In the genomic region with DNA sequence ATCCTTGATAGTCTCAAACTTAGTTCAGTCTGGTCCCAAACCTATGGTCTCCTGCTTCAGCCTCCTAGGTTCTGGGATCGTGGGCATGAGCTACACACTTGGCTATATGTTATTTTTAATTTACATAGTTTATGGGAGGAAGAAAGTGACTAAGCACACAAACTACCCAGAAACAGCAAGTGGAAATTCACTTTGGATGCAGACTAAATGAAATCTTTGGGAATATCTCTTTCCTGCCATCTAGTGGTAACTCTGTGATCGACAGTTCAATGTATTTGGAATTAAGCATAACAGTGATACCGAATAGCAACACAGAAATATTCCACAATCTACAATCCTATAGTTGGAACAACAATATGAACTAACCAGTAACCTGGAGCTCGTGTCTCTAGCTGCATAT, we compare ENCODE assay signal across 8 mouse cellular contexts. TPM values are rescaled to one million over a fixed set of nuclear protein-coding genes. Genes with fewer than 3 reads are reported as not detected.
DNase-seq lines count a peak whose midpoint lies in the region.

No protein-coding gene starts in this region.

- peak; percentile 53 for DNase-seq in kidney, adult 9 months
- no peak for DNase-seq in kidney, adult 18-20 months
- DNase-seq in ES-CJ7 (ENCODE audit: low read depth, low spot score): peak; percentile 36
- peak; percentile 3 for DNase-seq in c-Kit-positive CD71-positive TER-119-negative erythroid progenitor cells, embryonic 14.5 days (ENCODE audit: low read depth)
- peak; percentile 47 for DNase-seq in hindlimb bud, embryonic 11.5 days (ENCODE audit: extremely low spot score, low read depth, low spot score)
- DNase-seq in spleen, postnatal 10 days (ENCODE audit: low spot score in 2 of 2): no peak
- no peak for DNase-seq in gastrocnemius, postnatal 25 days
- no peak for DNase-seq in adrenal gland, adult 8-10 months

RNA-seq across cellular contexts. Expression of a gene that starts 34.6 kb away (rescaled TPM):
- total RNA-seq in gastrocnemius, postnatal 25 days (2021): under 1 TPM; 0.08 to 0.23 TPM
- total RNA-seq in adrenal gland, adult 8-10 months (2022): 10 to 100 TPM in 1 of 4 experiments, 1 to 10 TPM in 3; 6.1 to 15.3 (median 8.9) TPM

Comparison
In these comparisons a context has a peak if more than half of its experiments do, and no peak if none do; other contexts are left out.
1. DNase-seq: peak in kidney, adult 9 months (single experiment), ES-CJ7 (single experiment), c-Kit-positive CD71-positive TER-119-negative erythroid progenitor cells, embryonic 14.5 days (single experiment) and hindlimb bud, embryonic 11.5 days (single experiment); none in kidney, adult 18-20 months (single experiment), spleen, postnatal 10 days (0 of 2), gastrocnemius, postnatal 25 days (single experiment) and adrenal gland, adult 8-10 months (single experiment).
2. RNA of a gene that starts 34.6 kb away (total RNA-seq): 6.1 to 15.3 TPM in adrenal gland, adult 8-10 months; 0.08 to 0.23 TPM in gastrocnemius, postnatal 25 days; every median in the first group is over 4 times any median in the second.